Mouse (Mus musculus): ENCODE measurements at regions not wholly inside any gene's neighbourhood (a gene's known extent, or its start where the extent isn't known, plus 50 kb on each side); places are given as distances from the start of the nearest gene placed in this dataset.

GRCm38 (mm10) chr5:103374162-103374561, 50.8 kb upstream of the Ptpn13 start:
- no peak for TF ChIP-seq CTCF (IDR thresholded peaks at IDR 0.05; ENCODE audit: extremely low read depth, insufficient read length, insufficient replicate concordance, low read depth, low read length)
- no peak for TF ChIP-seq POLR2A (IDR thresholded peaks at IDR 0.05; ENCODE audit: low read depth, low read length)

Data from small intestine, adult 2 months (tissue).